Mouse (Mus musculus) small intestine, adult 2 months (tissue): Measurements from ENCODE around the gene Strn3.

Source experiments
- CTCF ChIP-seq: fragments of 200-500 bp; IDR thresholded peaks from 2 replicates; pipeline ENCODE4 v1.5.1; 2012; ENCODE audit warnings: low read depth, mild to moderate bottlenecking, control low read depth, inconsistent platforms, low read length, moderate library complexity, mixed read lengths; ENCODE audit not compliant: insufficient replicate concordance, insufficient read length; ENCODE audit errors: extremely low read depth
- POLR2A ChIP-seq: fragments of 200-500 bp; IDR thresholded peaks from 2 replicates; pipeline ENCODE4 v1.6.1; 2012; ENCODE audit warnings: low read depth, mild to moderate bottlenecking, control low read depth, inconsistent platforms, low read length, moderate library complexity

- no peak for TF ChIP-seq CTCF
- peak; percentile 13; the same call in 1 of the 2 replicates for TF ChIP-seq POLR2A
Measured at GRCm38 (mm10) chr12:51690893-51691844, 528 bp downstream of the Strn3 start, which contains the start of gene Ap4s1.
